Mouse (Mus musculus) testis, adult 2 months (tissue): ENCODE data around the gene Atg4a-ps. TPM values are rescaled to one million over a fixed set of nuclear protein-coding genes. Genes with fewer than 3 reads are reported as not detected.

Experiments used
- H3K27ac ChIP-seq: fragments of 200-500 bp; 2 replicates; pipeline ENCODE4 v1.5.1; 2012; ENCODE audit warnings: low read depth, low read length; ENCODE audit not compliant: control insufficient read depth, insufficient read depth
- H3K27me3 ChIP-seq: fragments of 200-500 bp; 2 replicates; pipeline ENCODE4 v1.6.1; 2012; ENCODE audit warnings: mild to moderate bottlenecking, low read length, moderate library complexity; ENCODE audit not compliant: control insufficient read depth, insufficient read depth
- H3K36me3 ChIP-seq: fragments of 200-500 bp; 2 replicates; pipeline ENCODE4 v1.6.1; 2012; ENCODE audit warnings: mild to moderate bottlenecking, low read length; ENCODE audit not compliant: control insufficient read depth, insufficient read depth
- H3K4me1 ChIP-seq: fragments of 200-500 bp; 2 replicates; pipeline ENCODE4 v1.6.1; 2012; ENCODE audit warnings: low read length; ENCODE audit not compliant: control insufficient read depth, insufficient read depth
- H3K4me3 ChIP-seq: fragments of 200-500 bp; 2 replicates; pipeline ENCODE4 v1.5.1; 2012; ENCODE audit warnings: low read depth, mild to moderate bottlenecking, low read length, moderate library complexity, mixed read lengths; ENCODE audit not compliant: control insufficient read depth
- CTCF ChIP-seq: fragments of 200-500 bp; IDR thresholded peaks from 2 replicates; pipeline ENCODE4 v1.5.1; 2012; ENCODE audit warnings: low read depth, mild to moderate bottlenecking, inconsistent platforms, low read length, moderate library complexity; ENCODE audit not compliant: control insufficient read depth, insufficient read depth, insufficient replicate concordance
- POLR2A ChIP-seq: fragments of 200-500 bp; IDR thresholded peaks from 2 replicates; pipeline ENCODE4 v1.6.1; 2012; ENCODE audit warnings: low read depth, mild to moderate bottlenecking, inconsistent platforms, low read length, moderate library complexity; ENCODE audit not compliant: control insufficient read depth
- polyA plus RNA-seq: library from polyadenylated mRNA; depleted of rRNA; stranded (reverse); fragments of >200 nt; gene quantifications from 2 replicates; pipeline ENCODE4 v1.2.3, GENCODE M21; 2012

The Atg4a-ps gene
- polyA plus RNA-seq, 1 experiment: not detected

- Histone ChIP-seq H3K4me3 (no peak overlapping the region), H3K4me1 (no peaks in the 10 kb centered on the region), H3K27me3 (no peaks in the 10 kb centered on the region), H3K36me3 (no peaks in the 10 kb centered on the region), H3K27ac (no peak overlapping the region)
- TF ChIP-seq CTCF: no peak
- TF ChIP-seq POLR2A: no peak
These were observed 1.4 kb upstream of the Atg4a-ps start for GRCm38 (mm10) chr3:103647164-103647867.

GRCm38 (mm10) chr3:103641301-103641700, 4.6 kb downstream of the Atg4a-ps start:
- no peak overlapping the region for H3K27ac ChIP-seq
- TF ChIP-seq CTCF (no peak), POLR2A (no peak)

GRCm38 (mm10) chr3:103640226-103640803, 5.6 kb downstream of the Atg4a-ps start:
- TF ChIP-seq CTCF (no peak), POLR2A (no peak)
- no peak overlapping the region for H3K4me3 ChIP-seq
- H3K27ac ChIP-seq: no peak overlapping the region
- no peaks in the 10 kb centered on the region for H3K27me3 ChIP-seq
- no peaks in the 10 kb centered on the region for H3K4me1 ChIP-seq
- no peaks in the 10 kb centered on the region for H3K36me3 ChIP-seq

More at GRCm38 (mm10) chr3:103641301-103641700, 4.6 kb downstream of the Atg4a-ps start:
- Histone ChIP-seq H3K36me3 (no peaks in the 10 kb centered on the region), H3K27me3 (no peaks in the 10 kb centered on the region), H3K4me3 (no peak overlapping the region), H3K4me1 (no peaks in the 10 kb centered on the region)

GRCm38 (mm10) chr3:103637641-103638040, 8.2 kb downstream of the Atg4a-ps start:
- no peak overlapping the region for H3K27ac ChIP-seq
- H3K4me3 ChIP-seq: no peak overlapping the region
- no peaks in the 10 kb centered on the region for H3K27me3 ChIP-seq
- no peaks in the 10 kb centered on the region for H3K36me3 ChIP-seq
- TF ChIP-seq CTCF: no peak
- no peak for TF ChIP-seq POLR2A
- H3K4me1 ChIP-seq: no peaks in the 10 kb centered on the region

- no peaks in the 10 kb centered on the region for H3K36me3 ChIP-seq
- H3K4me1 ChIP-seq: no peaks in the 10 kb centered on the region
- no peak overlapping the region for H3K4me3 ChIP-seq
- no peaks in the 10 kb centered on the region for H3K27me3 ChIP-seq
- no peak overlapping the region for H3K27ac ChIP-seq
- TF ChIP-seq CTCF: no peak
- TF ChIP-seq POLR2A: no peak
These were observed 11.6 kb downstream of the Atg4a-ps start for GRCm38 (mm10) chr3:103634256-103634655.

GRCm38 (mm10) chr3:103633831-103634230, 12.0 kb downstream of the Atg4a-ps start:
- Histone ChIP-seq H3K4me1 (no peaks in the 10 kb centered on the region), H3K27ac (no peak overlapping the region), H3K4me3 (no peak overlapping the region), H3K27me3 (no peaks in the 10 kb centered on the region), H3K36me3 (no peaks in the 10 kb centered on the region)
- TF ChIP-seq CTCF (no peak), POLR2A (no peak)

GRCm38 (mm10) chr3:103633124-103633523, 12.7 kb downstream of the Atg4a-ps start:
- H3K4me1 ChIP-seq: no peaks in the 10 kb centered on the region
- H3K27ac ChIP-seq: no peak overlapping the region
- no peaks in the 10 kb centered on the region for H3K27me3 ChIP-seq
- H3K4me3 ChIP-seq: no peak overlapping the region
- H3K36me3 ChIP-seq: no peaks in the 10 kb centered on the region
- TF ChIP-seq CTCF (no peak), POLR2A (no peak)
